Mouse (Mus musculus): ENCODE data around the gene Gm42372.

Gene Gm42372

DNA sequence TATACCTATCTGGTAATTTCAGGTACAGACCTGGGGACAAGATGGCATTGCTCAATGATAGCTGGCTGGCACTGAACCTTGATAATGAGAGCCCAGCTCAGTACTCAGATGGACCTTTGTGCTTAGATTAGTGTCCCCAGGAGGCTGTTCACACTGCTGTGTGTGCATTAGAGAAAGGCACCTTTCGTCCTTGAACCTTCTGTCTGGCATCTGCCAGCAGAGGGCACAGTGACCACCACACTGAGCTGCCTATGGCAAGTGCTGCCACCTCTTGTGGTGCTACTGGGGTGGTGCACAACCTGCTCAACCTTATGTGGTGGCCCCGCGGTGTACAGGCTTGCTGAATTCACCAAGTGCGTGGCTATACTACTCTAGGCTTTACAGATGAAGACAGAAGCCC, 24.4 kb downstream of the Gm42372 start:
- peak in 1 of 2 experiments; percentile 56 for DNase-seq

DNA sequence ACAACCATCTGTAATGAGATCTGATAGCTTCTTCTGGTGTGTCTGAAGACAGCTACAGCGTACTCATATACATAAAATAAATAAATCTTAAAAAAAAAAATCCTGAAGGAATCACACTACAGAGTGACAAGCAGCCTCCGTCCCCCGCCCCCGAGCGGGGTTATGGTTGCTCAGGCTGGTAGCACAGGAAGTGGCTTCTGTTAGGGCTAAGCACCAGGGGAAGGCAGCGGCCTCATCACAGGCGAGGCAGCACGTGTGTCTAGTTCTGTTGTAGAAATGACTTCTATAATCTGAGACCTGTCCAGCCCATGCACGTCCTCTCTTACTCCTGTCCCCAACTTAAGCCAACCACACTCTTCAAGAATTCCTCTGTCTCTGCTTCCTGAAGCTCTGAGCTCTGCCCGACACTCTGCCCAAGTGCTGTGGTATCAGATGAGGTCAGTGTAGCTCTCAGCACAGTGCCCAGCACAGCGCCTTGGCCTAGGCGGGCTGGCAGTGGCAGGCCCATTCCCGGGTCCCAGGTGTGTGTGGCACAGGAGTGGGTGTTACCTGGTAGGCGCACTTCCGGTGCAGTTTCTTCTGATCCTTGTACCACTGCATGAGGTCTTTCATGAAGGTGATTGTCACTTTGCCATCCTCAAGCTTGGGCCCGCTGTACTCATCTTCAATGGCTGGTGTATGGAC, 26.6 kb downstream of the Gm42372 start:
- no peak for DNase-seq

DNA sequence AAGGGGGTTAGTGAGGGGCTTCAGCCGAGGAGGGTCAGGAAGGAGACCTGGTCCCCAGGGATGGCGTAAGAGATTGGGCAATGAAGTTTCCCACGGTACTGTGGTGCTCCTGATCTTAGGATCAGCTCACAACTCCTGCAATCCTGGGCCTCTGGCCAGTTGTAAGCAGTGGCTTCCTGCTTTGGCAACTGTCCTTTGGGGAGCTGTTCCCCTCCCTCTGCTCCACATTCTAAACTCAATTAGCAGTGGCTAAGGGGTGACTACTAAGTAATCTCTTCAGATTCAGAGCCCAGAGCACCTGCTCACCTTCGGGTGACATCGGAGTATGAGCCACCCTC, 27.1 kb downstream of the Gm42372 start:
- DNase-seq, result no peak

DNA sequence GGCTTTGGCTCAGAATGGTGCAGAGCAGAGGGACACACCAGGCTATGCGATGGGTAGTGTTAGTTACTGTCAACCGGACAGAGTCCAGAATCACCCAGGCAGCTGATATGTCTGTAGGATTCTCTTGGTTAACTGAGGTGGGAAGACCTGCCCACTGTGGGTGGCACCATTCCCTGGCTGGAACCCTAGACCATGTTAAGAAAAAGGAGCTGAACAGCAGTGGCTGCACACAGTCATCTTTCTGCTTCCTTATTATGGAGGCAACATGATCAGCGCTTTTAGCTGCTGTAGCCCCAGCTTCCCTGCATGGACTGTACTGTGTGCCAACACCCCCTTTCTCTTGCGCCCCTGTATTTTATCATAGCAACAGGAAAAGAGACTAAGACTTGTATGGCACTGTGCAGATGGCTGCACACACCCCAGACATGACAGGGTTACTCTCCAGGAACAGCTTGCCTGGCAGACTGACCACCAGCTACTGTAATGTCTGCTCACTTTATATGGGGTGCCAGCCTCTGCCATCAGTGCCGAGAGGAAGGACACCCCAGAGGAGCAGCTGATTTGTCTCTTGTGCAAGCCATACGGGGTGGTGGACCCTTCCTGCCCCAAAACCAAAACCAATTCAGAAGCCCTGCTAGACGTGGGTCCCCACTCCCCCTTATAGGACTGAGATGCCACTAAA, 29.2 kb downstream of the Gm42372 start:
- peak; percentile 59 to 68 for DNase-seq

DNA sequence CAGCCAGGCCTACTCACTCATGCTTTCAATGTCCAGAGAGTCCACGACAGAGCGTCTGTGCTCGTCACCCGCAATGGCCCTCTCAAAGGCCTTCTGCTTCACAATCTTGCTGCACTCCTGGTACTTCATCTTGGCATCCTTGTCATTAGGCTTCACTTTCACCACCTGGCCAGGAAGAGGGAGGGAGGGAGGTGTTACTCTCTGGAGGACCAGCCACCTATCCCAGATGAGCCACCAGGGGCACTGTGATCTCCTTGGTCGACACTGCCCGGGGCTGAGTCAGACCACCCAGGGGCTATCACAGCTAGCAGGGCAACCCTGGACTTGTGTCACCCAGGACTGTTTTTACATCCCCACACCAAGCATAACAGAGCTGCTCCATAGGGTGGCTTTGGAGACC, 32.5 kb downstream of the Gm42372 start:
- DNase-seq, result peak in 1 of 2 experiments; percentile 51

DNA sequence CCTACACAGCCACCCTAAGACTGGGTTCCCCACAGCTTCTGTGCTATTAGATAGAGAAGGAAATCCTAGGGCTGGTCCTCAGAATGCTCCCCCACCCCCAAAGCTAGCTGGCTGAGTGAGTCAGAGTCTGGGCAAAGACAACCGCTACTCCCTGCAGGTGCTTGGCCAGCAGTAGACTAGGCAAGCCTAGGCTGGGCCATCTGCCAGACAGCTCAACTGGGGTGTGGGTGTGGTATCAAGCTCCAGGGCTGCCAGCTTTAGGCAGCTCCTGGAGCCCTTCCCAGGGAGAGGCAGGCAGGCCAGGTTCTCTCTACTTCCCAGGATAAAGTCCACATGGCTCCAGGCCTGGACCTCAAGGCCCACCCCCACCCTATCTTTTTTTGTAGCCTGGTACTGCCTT, 34.1 kb downstream of the Gm42372 start:
- peak; percentile 99 for DNase-seq

DNA sequence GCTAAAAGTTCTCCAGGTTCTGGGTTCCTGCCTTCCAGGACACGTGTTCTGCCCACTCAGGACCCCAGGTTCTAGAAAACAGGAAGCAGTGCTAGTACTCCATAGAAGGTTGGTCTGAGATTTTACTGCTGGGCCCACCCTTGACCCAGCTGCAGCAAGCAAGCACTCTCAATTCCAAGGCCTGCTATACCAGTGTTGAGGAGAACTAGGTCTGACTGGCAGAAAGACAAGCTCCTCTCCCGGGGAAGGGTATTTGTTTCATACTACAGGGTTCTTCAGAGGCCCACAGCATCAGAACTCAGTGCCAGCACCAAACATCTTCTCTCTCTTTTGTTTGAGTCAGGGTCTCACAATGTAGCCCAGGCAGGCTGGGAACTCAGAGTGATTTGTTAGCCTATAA, 35.0 kb downstream of the Gm42372 start:
- peak in 1 of 2 experiments; percentile 12 for DNase-seq

DNA sequence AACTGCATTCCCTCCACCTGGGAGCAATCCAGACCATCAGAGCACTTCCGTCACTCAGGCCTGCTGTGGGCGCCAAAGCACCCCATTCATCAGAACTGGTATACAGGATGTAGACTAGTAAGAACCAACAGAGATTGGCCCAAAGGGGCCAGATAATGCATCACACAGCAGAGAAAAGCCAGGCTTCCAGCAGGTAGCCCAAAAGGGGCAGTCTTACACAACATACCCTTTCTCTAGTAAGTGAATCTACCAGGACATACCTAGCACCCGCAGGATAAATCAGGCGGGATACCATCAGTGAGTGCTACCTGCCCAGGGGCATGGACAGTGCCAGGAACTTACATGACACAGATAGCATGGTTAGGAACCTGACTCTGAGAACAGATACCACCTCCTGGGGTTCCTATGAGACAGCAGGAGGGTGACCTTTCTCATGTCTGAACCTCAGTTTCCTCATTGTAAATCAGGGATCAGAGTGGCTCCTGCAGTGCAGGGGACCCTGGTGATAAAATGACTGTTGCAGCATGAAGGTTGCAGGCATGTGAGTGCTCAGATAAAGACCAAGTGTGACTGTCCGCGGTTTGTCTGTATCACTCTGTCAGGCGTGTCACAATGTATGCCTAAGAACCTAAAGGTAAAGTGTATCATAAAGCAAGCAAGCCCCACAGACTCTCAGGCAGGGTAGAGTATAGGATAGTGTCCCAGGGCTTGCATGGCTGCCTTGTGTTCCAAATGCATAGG, 36.7 kb downstream of the Gm42372 start:
- DNase-seq, result peak; percentile 18 to 22

DNA sequence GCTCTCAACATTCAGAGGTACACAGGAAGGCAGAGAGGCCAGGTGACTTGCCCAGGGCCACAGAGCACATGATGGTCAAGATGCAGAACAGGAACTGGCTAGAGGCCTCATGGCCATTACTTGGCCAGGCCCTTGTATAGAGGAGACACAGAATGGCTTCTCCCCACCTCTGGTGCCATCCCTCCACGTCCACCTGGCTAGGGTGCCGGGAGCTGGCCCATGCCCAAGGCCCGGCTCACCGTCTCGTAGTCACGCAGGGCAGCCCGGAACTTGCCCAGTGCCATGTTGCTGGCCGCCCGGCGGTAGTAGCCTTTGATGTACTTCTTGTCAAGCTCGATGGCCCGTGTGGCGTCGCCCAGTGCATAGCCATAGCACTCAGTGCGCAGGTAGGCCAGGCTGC, 39.3 kb downstream of the Gm42372 start:
- DNase-seq, result peak; percentile 51 to 64

DNA sequence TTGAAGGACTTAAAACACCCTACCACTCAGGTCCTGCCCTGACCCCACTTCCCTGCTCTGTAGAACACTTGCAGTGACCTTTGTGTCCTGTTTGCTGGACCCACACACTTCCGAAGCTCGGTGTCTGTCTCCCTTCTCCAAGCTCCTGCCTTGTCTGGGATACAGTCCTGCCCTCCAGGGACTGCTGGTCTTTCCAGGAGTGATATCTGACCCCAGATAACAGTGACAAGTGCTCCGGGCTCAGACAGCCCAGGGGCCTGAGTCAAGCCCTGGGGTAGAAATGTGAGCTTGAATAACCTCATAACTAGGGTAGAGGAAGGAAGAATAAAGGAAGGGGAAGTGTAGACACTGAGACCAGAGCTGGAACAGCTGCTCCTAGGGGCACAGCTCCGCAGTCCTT, 40.8 kb downstream of the Gm42372 start:
- no peak for DNase-seq

DNA sequence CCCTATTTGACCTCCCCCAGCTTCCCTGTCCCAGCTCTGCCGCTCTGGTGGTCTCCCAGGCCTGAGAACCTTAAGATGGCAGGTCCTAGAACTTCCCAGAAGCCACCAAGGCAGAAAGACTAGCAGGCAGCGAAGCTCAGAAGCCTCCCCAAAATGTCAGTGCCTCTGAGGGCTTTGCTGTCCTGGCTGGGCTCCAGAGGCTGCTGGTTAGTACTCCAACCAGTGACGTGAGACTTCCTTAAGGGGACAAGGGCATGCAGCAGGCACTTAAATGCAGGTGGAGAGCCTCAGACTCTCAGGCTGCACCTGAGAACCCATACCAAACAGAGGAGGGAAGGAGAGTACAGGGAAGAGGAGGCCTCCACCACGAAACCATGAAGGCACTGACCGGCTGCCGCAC, 41.3 kb downstream of the Gm42372 start:
- peak; percentile 40 to 58 for DNase-seq

DNA sequence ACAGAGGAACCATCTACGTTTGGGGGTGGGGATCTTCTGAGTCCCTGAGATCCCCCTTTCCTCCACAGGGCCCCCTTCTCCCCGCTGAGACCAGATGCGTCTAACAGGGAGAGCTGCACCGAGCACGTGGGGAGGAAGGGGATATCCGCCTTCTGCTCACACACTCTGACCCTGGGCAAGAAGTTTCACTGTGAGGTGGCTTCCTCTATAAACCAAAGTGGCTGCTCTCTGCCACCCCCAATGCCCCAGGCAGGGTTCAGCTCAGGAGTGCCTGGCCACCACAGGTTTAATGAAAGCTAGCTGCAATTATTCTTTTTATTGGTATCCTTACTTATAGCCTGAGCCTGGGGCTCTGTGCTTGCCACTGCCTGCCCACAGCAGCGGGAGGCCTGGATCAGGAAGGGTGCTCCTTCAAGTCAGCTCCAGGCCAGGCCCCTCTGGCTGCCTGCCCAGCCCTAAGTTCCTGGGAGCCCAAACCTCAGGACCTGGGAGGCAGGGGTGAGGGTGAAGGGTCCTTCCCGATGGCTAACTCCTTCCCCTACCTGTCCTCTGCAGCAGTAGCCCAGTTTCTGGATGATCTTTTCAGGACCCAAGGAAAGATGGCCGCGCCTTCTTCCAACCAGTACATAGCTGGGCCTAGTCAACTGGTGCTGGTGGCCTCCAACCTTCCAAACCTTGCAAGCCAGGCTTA, 42.1 kb downstream of the Gm42372 start:
- DNase-seq, result peak in 1 of 2 experiments; percentile 18

DNA sequence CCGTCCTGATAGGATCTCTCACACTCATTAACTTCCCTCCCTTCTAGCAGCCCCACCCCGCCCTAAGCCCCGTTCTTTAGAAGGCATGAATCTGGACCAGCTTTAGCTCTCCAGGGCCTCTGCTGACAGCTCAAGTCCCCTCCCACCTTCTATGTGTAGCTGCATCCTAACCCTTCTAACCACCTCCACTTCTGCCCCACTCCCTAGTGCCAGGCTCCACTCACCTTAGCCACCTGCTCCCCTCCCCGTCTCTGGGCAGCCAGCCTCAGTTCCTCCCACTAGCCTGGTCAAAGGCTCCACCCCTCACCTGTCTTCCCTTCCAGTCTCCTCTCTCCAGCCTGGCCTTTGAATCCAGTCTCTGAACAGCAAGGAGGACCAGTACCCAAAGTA, 42.6 kb downstream of the Gm42372 start:
- peak in 1 of 2 experiments; percentile 15 for DNase-seq

DNA sequence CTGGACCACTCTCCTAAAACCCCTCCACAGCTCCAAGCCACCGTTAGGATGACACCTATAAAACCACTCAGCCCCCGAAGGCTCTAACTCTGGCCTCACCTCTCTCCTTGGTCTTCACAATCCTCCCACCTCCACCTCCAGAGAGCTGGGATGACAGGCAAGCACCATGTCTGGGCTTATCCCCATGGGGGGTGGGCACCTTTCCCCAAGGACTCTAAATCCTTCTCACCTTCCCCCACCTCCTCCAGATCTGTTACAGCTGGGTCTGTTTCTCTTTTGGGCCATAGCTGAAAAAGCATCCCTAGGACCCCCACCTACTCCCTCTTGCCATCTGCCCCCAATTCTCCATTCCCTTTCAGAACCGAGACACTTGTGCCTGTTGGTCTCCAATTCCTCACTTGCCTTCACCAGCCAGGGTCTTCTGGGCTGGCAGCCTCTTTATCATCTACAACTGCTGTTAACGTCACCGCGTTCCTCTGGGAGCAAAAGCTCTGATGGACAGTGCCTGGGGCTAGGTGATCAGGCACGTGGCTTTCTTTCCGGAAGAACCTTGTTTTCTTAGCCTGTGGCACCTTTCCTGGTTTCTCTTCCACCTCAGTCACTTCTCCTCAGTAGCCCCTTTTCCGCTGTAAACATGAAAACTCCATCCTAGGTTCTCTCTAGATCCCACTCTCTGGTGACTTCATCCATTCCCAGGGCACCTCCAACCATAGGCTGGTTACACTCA, 43.2 kb downstream of the Gm42372 start:
- peak in 1 of 2 experiments; percentile 11 for DNase-seq

DNA sequence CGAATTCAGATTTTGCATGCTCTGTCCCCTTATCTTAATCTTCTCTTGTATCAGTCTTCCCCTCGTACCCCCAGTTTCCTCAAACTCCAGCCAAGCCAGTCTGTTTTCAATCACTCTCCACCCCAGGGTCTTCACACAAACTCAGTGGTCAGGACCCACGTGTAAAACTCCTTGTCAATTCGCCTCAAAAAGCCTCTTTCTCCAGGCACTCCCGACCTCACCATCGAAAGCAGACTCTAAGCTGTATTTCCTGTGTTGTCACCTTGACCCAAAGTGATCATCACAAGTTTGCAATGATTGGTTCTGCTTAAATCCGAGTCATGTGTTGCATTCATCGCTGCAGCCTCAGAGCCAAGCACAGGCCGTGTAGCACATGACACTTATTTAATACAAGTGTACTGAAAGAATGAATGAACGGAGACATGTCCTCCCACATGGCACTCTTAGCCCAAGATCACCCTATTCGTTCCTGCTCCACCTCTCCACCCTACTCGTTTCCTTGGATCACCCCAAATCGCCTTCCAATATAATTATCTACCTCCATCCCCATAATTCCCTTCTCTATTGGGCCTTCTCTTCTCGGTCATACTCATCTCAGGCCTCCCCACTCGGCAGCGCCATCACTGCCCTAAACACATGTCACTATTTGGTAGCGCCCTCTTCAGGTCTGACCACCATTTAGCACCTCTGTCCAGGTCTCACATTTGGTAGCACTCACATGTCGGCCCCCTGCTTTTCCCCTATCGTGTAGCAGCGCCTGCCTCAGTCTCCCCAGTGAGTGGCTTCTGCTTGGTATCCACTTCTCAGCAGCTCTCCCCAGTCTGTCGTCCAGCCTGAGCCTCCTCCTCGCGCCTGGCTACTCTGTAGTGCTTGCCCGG, 44.1 kb downstream of the Gm42372 start:
- peak; percentile 76 to 80 for DNase-seq

DNA sequence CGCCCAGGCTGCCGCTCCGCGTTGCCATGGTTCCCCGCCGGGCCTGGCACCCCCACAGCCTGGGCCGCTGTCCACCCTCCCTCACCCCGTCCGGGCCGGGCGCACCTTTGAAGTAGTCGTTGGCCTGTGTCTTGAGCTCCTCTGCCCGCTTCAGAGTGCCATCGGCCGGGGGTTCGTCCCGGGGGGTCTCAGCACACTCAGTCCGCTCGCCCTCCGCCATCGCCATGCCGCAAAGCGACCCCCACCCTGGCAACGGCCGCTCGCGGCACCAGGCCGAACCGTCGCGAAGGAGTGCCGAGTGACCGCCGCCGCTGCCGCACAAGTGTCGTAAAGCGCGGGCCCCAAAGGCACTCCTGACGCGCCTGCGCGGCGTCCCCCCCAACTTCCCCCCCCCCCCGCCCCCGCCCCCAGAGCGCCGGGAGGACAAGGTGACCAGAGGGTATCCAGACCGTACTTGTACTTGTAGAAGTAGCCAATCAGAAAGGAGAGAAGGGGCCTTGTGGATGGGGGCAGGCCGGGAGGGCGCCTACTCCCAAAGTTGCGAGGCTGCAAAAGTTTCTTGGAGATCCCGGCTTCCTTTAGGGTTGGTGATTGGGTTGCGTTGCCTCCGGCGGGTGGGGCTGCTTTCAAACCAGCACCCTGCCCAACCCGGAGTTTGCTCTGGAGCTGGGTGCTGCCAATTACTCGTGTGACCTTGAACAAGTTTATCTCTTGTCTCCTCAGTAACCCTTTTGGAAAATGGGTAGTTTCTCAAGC, 44.9 kb downstream of the Gm42372 start, which contains the start of gene Ppp5c:
TSS of gene Ppp5c (minus strand) at position 337 of the 756 bp plus-strand sequence.
- DNase-seq, result peak; percentile 87 to 89

DNA sequence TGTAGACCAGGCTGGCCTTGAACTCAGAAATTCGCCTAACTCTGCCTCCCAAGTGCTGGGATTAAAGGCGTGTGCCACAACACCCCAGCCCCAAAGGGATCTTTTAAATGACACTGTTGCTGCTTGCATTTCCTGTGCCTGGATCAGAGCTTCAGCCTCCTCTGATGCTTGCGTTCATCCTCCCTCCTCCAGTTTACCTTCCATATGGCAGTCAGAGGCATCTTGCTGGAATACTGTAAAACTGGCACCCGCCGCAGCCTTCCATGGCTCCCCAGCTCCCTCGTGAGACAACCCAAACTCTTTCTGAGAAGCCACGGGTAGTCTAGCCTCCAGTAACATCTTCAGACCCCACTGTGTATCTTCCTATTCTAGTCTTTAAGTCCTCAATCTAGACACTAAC, 46.0 kb downstream of the Gm42372 start:
- DNase-seq, result no peak

DNA sequence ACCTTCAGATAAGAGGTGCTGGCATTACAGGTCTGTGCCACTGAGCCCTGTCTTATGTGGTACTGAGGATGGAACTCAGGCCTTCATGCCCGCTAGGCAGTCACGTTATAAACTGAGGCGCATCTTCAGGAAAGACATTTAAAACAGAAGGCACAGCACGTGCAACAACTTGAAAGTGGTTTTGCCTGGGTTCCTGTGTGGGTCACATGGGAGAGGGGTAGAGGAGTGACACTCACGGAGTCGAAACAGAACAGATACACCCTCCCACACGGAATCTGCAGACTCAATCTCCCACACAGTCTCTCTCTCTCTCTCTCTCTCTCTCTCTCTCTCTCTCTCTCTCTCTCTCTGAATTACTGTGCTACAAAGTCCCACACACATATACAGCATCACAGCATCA, 47.4 kb downstream of the Gm42372 start:
- no peak for DNase-seq
